Mouse (Mus musculus): ENCODE data around the gene E2f7. TPM values are rescaled to one million over a fixed set of nuclear protein-coding genes. Genes with fewer than 3 reads are reported as not detected.
"Not testable (repeated sequence)": the region's sequence is repeated elsewhere in the genome, so short reads cannot be mapped to it uniquely, and the experiment has no call there.

E2f7 gene
- polyA plus RNA-seq, 1 experiment from 2014 or later, result 23.2 TPM

DNA sequence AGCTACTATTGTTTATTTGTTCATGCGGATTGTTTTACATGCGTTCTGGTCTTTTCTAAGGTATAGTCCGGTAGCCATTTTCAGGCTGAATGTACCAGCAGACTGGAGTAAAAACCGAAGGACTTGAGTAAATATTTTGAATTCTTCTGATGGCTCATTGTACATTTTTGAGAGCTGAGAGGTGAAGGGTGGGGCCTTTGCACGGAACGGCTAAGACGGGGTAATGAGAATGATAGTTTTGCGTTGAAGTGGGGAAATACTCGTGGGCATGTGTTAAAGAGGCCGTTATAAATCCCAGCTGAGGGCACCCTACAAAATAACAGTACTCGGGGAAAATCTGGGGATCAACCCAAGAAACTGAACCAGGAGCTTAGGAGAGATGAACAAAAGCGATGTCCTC, 1.1 kb upstream of the E2f7 start:
- no peak overlapping the region for H3K9ac ChIP-seq (replicated peaks; ENCODE audit: low read length)
- H3K36me3 ChIP-seq (ENCODE audit: insufficient read depth, low read length), result peaks cover 7% of the 10 kb centered on the region
- no peak overlapping the region for H3K4me2 ChIP-seq (replicated peaks; ENCODE audit: low read depth, low read length)
- no peak overlapping the region for H3K27ac ChIP-seq (ENCODE audit: low read length)
- no peaks in the 10 kb centered on the region for H3K27me3 ChIP-seq (ENCODE audit: insufficient read depth, low read length)
- H3K4me3 ChIP-seq (ENCODE audit: low read length), result no peak overlapping the region
- no peaks in the 10 kb centered on the region for H3K9me3 ChIP-seq (ENCODE audit: low read length)
- peaks cover 8% of the 10 kb centered on the region for H3K4me1 ChIP-seq (ENCODE audit: insufficient read depth, low read length)
- WGBS, result 64% methylated on average over 12 of the region's 12 CpGs
- no peak for ATAC-seq (ENCODE audit: low FRiP score, low TSS enrichment)

DNA sequence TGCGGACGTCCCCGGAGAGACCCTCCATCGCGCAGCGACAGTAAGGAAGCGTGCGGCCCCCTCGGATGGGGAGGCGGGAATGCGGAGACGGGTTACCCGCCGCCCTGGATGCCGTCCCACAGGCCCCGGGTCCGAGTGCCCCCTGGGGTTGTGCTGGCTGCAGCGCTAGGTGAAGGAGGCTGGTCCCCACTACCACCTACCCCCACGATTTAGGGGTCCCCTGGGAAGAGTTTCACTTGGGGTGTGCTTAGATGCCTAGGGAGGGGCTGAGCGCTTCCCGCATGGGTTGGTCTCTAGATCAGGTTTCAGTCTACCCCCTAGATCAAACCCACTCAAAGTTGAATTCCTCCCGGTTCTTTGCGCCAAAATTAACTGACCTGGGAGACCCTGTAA, 397 bp downstream of the E2f7 start:
- peaks cover 16% of the 10 kb centered on the region for H3K36me3 ChIP-seq (ENCODE audit: insufficient read depth, low read length)
- 0% methylated on average over 23 of the region's 23 CpGs for WGBS
- no peaks in the 10 kb centered on the region for H3K9me3 ChIP-seq (ENCODE audit: low read length)
- peak; percentile 64 for ATAC-seq (ENCODE audit: low FRiP score, low TSS enrichment)
- peak overlapping the region; percentile 87 for H3K9ac ChIP-seq (replicated peaks; ENCODE audit: low read length)
- peak overlapping the region; percentile 95 for H3K4me2 ChIP-seq (replicated peaks; ENCODE audit: low read depth, low read length)
- H3K4me1 ChIP-seq (ENCODE audit: insufficient read depth, low read length), result peaks cover 8% of the 10 kb centered on the region
- peak overlapping the region; percentile 85 for H3K4me3 ChIP-seq (ENCODE audit: low read length)
- peak overlapping the region; percentile 81 for H3K27ac ChIP-seq (ENCODE audit: low read length)
- no peaks in the 10 kb centered on the region for H3K27me3 ChIP-seq (ENCODE audit: insufficient read depth, low read length)

DNA sequence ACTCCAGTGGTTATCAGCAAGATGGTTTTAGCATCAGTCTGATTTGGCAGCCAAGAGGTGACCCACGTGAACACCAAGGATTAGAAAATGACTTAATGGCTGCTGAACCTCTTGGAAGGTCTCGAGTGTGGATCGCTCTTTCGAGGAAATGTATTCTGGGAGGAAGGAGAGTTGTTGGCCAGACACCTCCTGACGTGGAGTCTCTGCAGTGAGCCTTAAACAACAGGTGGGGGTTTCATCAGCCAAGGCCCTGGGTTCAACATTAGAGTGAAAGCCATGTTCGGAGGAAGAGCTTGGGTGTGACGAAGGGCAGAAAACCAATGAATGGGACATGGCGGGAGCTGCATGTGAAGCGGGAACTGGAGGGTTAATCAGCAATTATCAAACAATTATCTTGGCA, 3.8 kb downstream of the E2f7 start:
- Histone ChIP-seq H3K9ac (replicated peaks; ENCODE audit: low read length) (no peak overlapping the region), H3K36me3 (ENCODE audit: insufficient read depth, low read length) (peaks cover 42% of the 10 kb centered on the region), H3K9me3 (ENCODE audit: low read length) (no peaks in the 10 kb centered on the region), H3K4me3 (ENCODE audit: low read length) (no peak overlapping the region), H3K4me2 (replicated peaks; ENCODE audit: low read depth, low read length) (no peak overlapping the region), H3K27me3 (ENCODE audit: insufficient read depth, low read length) (no peaks in the 10 kb centered on the region), H3K4me1 (ENCODE audit: insufficient read depth, low read length) (peaks cover 14% of the 10 kb centered on the region), H3K27ac (ENCODE audit: low read length) (no peak overlapping the region)
- 92% methylated on average over 9 of the region's 9 CpGs for WGBS
- ATAC-seq (ENCODE audit: low FRiP score, low TSS enrichment), result no peak

DNA sequence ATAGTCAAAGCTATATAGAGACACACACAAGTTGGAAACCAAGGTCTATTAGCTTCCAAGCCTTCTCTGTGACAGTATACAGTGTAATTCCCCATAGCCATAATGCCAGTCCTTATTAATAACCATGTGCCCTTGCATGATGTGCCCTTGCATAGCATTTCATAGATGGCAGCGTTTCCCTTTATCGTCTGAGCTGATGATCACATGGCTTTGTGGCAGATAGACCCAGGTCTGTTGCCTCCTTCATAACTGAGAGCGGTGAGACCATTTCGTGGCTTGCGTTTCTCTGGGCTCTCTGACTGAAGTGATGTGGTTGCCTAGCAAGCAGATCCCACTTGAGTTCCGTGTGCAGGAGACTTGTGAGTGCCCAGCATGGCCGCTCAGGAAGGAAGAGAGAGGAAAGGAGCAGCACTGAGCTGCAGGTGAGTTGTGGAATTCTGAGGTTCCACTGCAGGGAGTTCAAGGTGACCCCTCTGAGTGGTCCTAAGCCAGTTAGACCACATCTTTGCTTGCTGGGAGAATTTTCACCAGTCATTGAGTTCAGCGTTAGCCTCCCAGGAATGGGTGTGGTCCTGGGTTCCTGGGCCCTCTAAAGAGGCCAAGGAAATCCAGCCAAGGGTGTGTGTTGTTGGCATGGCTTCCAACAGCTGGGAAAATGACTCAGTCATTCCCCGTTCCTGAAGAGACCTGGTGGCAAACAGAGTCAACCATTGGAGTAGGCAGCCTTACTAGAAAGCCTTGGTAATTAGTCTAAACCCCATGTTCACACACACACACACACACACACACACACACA, 4.5 kb downstream of the E2f7 start:
- H3K27ac ChIP-seq (ENCODE audit: low read length), result no peak overlapping the region
- WGBS, result 94% methylated on average over 9 of the region's 9 CpGs
- H3K9me3 ChIP-seq (ENCODE audit: low read length), result no peaks in the 10 kb centered on the region
- H3K4me3 ChIP-seq (ENCODE audit: low read length), result no peak overlapping the region
- H3K27me3 ChIP-seq (ENCODE audit: insufficient read depth, low read length), result no peaks in the 10 kb centered on the region
- H3K4me2 ChIP-seq (replicated peaks; ENCODE audit: low read depth, low read length), result no peak overlapping the region
- H3K4me1 ChIP-seq (ENCODE audit: insufficient read depth, low read length), result peaks cover 14% of the 10 kb centered on the region
- H3K36me3 ChIP-seq (ENCODE audit: insufficient read depth, low read length), result peaks cover 48% of the 10 kb centered on the region
- no peak overlapping the region for H3K9ac ChIP-seq (replicated peaks; ENCODE audit: low read length)
- no peak for ATAC-seq (ENCODE audit: low FRiP score, low TSS enrichment)

DNA sequence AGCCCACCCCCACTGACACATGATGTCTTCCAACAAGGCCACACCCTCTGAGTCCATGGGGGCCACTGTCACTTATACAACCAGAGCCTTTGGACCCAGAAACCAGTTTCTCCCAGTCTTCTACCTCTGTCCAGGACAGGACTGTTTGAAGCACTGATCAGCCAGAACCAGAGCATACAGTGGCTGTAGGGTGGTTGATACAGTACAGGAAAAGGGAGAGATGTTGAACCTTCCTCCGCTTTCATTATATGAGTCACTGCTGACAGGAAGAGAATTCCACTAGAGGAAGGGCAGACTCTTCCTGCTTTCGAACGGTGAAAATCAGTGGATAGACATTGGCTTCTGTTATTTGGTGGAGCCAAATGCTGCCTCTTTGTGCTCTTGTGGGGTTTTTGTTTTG, 7.6 kb downstream of the E2f7 start:
- H3K27me3 ChIP-seq (ENCODE audit: insufficient read depth, low read length), result no peaks in the 10 kb centered on the region
- peaks cover 6% of the 10 kb centered on the region for H3K4me1 ChIP-seq (ENCODE audit: insufficient read depth, low read length)
- H3K4me3 ChIP-seq (ENCODE audit: low read length), result no peak overlapping the region
- no peak overlapping the region for H3K9ac ChIP-seq (replicated peaks; ENCODE audit: low read length)
- WGBS, result 31% methylated on average over 3 of the region's 3 CpGs
- H3K27ac ChIP-seq (ENCODE audit: low read length), result peak overlapping the region; percentile 11
- H3K4me2 ChIP-seq (replicated peaks; ENCODE audit: low read depth, low read length), result no peak overlapping the region
- H3K36me3 ChIP-seq (ENCODE audit: insufficient read depth, low read length), result peaks cover 73% of the 10 kb centered on the region
- peak; percentile 40; the same call in 1 of the 2 replicates for ATAC-seq (ENCODE audit: low FRiP score, low TSS enrichment)
- H3K9me3 ChIP-seq (ENCODE audit: low read length), result peaks cover 4% of the 10 kb centered on the region; the same call in 1 of the 2 replicates

DNA sequence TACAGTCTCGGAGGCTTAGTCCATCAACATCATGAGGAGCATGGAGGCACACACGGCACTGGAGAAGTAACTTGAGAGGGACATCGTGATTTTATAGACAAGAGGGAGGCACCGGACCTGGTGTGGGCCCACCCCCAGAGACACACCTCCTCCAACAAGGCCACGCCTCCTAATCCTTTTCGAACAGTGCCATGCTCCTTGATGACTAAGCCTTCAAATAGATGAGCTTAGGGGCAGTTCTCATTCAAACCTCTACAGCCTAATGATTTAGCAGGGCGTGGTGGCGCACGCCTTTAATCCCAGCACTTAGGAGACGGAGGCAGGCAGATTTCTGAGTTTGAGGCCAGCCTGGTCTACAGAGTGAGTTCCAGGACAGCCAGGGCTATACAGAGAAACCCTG, 10.3 kb downstream of the E2f7 start:
- peaks cover 72% of the 10 kb centered on the region for H3K36me3 ChIP-seq (ENCODE audit: insufficient read depth, low read length)
- peaks cover 6% of the 10 kb centered on the region for H3K4me1 ChIP-seq (ENCODE audit: insufficient read depth, low read length)
- WGBS, result 96% methylated on average over 10 of the region's 10 CpGs
- no peak overlapping the region for H3K4me2 ChIP-seq (replicated peaks; ENCODE audit: low read depth, low read length)
- no peak overlapping the region for H3K27ac ChIP-seq (ENCODE audit: low read length)
- no peak overlapping the region for H3K9ac ChIP-seq (replicated peaks; ENCODE audit: low read length)
- peaks cover 4% of the 10 kb centered on the region; the same call in 1 of the 2 replicates for H3K9me3 ChIP-seq (ENCODE audit: low read length)
- H3K4me3 ChIP-seq (ENCODE audit: low read length), result no peak overlapping the region
- H3K27me3 ChIP-seq (ENCODE audit: insufficient read depth, low read length), result no peaks in the 10 kb centered on the region
- no peak for ATAC-seq (ENCODE audit: low FRiP score, low TSS enrichment)

DNA sequence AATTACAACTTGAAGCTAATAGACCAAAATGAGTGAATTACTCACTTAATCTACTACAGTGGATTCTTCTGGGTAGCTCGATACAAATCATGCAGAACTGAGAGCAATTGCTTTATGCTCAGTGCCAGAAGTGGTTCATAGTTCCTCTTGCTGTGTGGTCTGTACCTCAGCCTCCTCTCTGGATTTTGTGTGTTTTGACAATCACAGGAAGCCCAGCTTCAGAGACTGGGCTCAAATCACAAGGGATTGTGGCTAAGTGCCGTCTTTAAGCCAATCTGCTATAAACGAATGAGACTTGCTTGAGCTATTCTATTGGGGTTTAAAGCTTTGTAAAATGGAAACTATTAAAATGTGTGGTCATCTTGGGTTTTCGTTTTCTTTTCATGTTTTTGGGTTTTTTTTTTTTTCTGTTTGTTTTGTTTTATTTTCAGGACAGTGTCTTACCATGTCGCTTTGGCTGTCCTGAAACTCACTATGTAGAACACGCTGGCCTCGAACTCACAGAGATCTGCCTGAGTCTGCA, 11.1 kb downstream of the E2f7 start:
- Histone ChIP-seq H3K4me3 (ENCODE audit: low read length) (no peak overlapping the region), H3K9me3 (ENCODE audit: low read length) (peaks cover 4% of the 10 kb centered on the region; the same call in 1 of the 2 replicates), H3K9ac (replicated peaks; ENCODE audit: low read length) (no peak overlapping the region), H3K4me2 (replicated peaks; ENCODE audit: low read depth, low read length) (no peak overlapping the region), H3K36me3 (ENCODE audit: insufficient read depth, low read length) (peaks cover 71% of the 10 kb centered on the region), H3K4me1 (ENCODE audit: insufficient read depth, low read length) (peaks cover 6% of the 10 kb centered on the region), H3K27ac (ENCODE audit: low read length) (no peak overlapping the region), H3K27me3 (ENCODE audit: insufficient read depth, low read length) (no peaks in the 10 kb centered on the region)
- no peak for ATAC-seq (ENCODE audit: low FRiP score, low TSS enrichment)
- WGBS, result 86% methylated on average over 7 of the region's 7 CpGs

DNA sequence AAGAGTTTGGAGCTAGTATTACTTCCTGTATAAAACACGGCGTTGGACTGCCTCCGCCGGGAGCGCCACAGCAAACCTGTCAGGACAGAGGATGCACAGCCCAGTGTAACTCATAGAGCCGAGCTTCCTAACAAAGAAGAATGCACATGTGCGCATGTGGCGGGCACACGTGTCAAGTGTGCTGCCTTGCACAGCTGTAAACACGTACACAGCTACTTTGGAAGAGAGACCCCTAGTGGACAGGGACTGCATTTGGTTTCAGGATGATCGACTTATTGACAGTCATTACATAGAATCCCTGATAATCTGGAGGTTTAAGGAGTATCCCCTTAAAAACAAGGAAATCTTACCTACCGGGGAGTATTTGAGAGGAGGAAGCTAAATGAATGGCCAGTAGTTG, 15.3 kb downstream of the E2f7 start:
- ATAC-seq (ENCODE audit: low FRiP score, low TSS enrichment), result peak; percentile 67; the same call in 1 of the 2 replicates
- H3K4me2 ChIP-seq (replicated peaks; ENCODE audit: low read depth, low read length); H3K4me1 ChIP-seq (ENCODE audit: insufficient read depth, low read length); H3K4me3 ChIP-seq (ENCODE audit: low read length); H3K9me3 ChIP-seq (ENCODE audit: low read length); H3K9ac ChIP-seq (replicated peaks; ENCODE audit: low read length); H3K27me3 ChIP-seq (ENCODE audit: insufficient read depth, low read length); H3K27ac ChIP-seq (ENCODE audit: low read length): not testable (repeated sequence)
- 59% methylated on average over 7 of the region's 12 CpGs for WGBS
- peaks cover 77% of the 10 kb centered on the region for H3K36me3 ChIP-seq (ENCODE audit: insufficient read depth, low read length)

DNA sequence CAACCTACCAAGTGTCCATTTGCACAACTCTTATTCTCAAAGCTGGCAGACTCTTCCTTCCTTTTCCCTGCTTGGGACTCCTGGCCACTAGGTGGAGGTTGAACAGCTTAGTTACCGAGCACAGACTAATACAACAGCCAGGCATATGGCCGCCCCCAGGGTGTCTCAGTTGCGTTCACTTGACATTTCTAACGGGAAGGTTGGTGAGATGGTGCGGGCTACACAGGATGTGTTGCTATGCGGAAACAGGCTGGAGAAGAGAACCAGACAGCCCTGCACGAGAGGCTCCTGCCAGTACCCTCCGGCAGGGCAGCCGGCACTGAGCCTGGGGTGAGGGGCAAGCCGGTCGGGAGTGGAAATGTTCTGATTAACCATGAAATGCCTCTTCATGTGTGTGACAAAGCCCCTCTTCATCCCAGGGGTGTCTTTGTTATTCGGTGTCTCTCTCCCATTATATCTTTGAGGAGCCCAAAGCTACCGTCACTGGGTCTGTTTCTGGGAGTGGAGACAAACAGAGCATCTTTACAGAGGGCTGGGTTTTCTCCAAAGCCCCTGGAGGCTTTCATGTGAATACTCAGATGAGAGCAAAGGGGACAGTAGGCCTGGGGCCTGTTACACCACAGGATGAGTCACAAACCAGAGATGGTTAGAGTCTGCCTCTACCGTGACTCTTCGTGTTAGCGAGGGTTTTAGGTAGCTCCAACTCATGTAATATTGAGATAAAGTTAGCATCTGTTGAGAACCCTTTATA, 17.1 kb downstream of the E2f7 start:
- Histone ChIP-seq H3K4me3 (ENCODE audit: low read length) (no peak overlapping the region), H3K4me1 (ENCODE audit: insufficient read depth, low read length) (no peaks in the 10 kb centered on the region), H3K4me2 (replicated peaks; ENCODE audit: low read depth, low read length) (no peak overlapping the region), H3K9me3 (ENCODE audit: low read length) (peaks cover 5% of the 10 kb centered on the region; the same call in 1 of the 2 replicates), H3K9ac (replicated peaks; ENCODE audit: low read length) (no peak overlapping the region), H3K27ac (ENCODE audit: low read length) (no peak overlapping the region), H3K36me3 (ENCODE audit: insufficient read depth, low read length) (peaks cover 81% of the 10 kb centered on the region), H3K27me3 (ENCODE audit: insufficient read depth, low read length) (no peaks in the 10 kb centered on the region)
- ATAC-seq (ENCODE audit: low FRiP score, low TSS enrichment), result no peak
- WGBS, result 91% methylated on average over 16 of the region's 16 CpGs

DNA sequence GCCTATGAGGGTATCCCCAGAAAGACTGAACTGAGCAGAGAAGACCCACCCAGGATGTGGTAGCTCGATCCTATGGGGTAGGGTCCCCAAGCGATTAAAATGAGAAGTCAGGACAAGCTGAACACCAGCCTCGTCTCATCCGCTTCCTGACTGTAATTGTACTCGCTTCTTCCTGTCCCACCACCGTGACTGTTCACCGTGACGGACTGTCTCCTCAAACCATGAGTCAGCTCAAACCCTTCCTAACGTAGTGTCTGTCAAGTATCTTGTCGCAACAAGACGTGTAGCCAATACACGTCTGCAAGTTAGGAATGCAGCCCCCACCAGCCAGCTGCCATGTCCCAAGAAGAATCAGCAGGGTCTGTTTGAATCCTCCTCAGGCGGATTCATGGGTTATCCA, 18.2 kb downstream of the E2f7 start:
- Histone ChIP-seq H3K4me3 (ENCODE audit: low read length) (no peak overlapping the region), H3K9me3 (ENCODE audit: low read length) (peaks cover 5% of the 10 kb centered on the region; the same call in 1 of the 2 replicates), H3K27me3 (ENCODE audit: insufficient read depth, low read length) (no peaks in the 10 kb centered on the region), H3K4me1 (ENCODE audit: insufficient read depth, low read length) (no peaks in the 10 kb centered on the region), H3K9ac (replicated peaks; ENCODE audit: low read length) (no peak overlapping the region), H3K36me3 (ENCODE audit: insufficient read depth, low read length) (peaks cover 85% of the 10 kb centered on the region), H3K27ac (ENCODE audit: low read length) (no peak overlapping the region), H3K4me2 (replicated peaks; ENCODE audit: low read depth, low read length) (no peak overlapping the region)
- no peak for ATAC-seq (ENCODE audit: low FRiP score, low TSS enrichment)
- WGBS, result 89% methylated on average over 13 of the region's 13 CpGs
